Mouse (Mus musculus) G1E (cell line): ENCODE data around the gene Cdh15. TPM values are rescaled to one million over a fixed set of nuclear protein-coding genes. Genes with fewer than 3 reads are reported as not detected.

ENCODE experiments used
- ATAC-seq: 2 replicates; pipeline ENCODE4 v1.8.0; 2016; ENCODE audit warnings: mild to moderate bottlenecking; ENCODE audit not compliant: insufficient number of reproducible peaks, poor library complexity, low FRiP score, severe bottlenecking; ENCODE audit errors: extremely low read depth
- DNase-seq: peaks from one replicate; pipeline ENCODE4 v3.0.0; 2012; ENCODE audit warnings: low spot score
- H3K27me3 ChIP-seq: 2 replicates; pipeline ENCODE4 v1.6.1; 2012; ENCODE audit warnings: mild to moderate bottlenecking, low read length, inconsistent platforms; ENCODE audit not compliant: insufficient read depth
- H3K36me3 ChIP-seq: replicated peaks from 2 replicates; pipeline ENCODE3; 2012; ENCODE audit warnings: mild to moderate bottlenecking, inconsistent platforms
- H3K4me1 ChIP-seq: 2 replicates; pipeline ENCODE4 v1.6.1; 2012; ENCODE audit warnings: low read depth, low read length, inconsistent platforms, mixed read lengths; ENCODE audit not compliant: insufficient read depth
- H3K4me3 ChIP-seq: 2 replicates; pipeline ENCODE4 v1.5.1; 2012; ENCODE audit warnings: low read depth, mild to moderate bottlenecking, inconsistent platforms, low read length, moderate library complexity, mixed read lengths
- H3K9me3 ChIP-seq: replicated peaks from 2 replicates; pipeline ENCODE4 v1.6.1; 2012; ENCODE audit warnings: inconsistent platforms
- CTCF ChIP-seq: IDR thresholded peaks from 2 replicates; pipeline ENCODE4 v1.5.1; 2012; ENCODE audit warnings: low read depth, low read length, inconsistent platforms, mixed read lengths
- GATA1 ChIP-seq: IDR thresholded peaks from 2 replicates; pipeline ENCODE4 v1.6.1; 2012; ENCODE audit warnings: borderline replicate concordance, low read length, inconsistent platforms, mixed read lengths
- GATA2 ChIP-seq: IDR thresholded peaks from 2 replicates; pipeline ENCODE4 v1.6.1; 2012; ENCODE audit warnings: low read depth, low read length, inconsistent platforms, borderline replicate concordance
- POLR2AphosphoS5 ChIP-seq: IDR thresholded peaks from 2 replicates; pipeline ENCODE4 v1.6.1; 2012; ENCODE audit warnings: low read depth, low read length, inconsistent platforms; ENCODE audit not compliant: insufficient replicate concordance
- TAL1 ChIP-seq: conservative IDR thresholded peaks from 2 replicates; pipeline ENCODE4 v1.6.1; 2012; ENCODE audit warnings: low read depth, low read length, inconsistent platforms, mixed read lengths
- polyA plus RNA-seq: library from polyadenylated mRNA; stranded (reverse); fragments of >175 nt; gene quantifications from 2 replicates; pipeline ENCODE4 v1.2.3, GENCODE M21; 2012
- total RNA-seq, 2 experiments: library from RNA; stranded (forward) in 1 of 2; stranded (reverse) in 1 of 2; fragments of 200-1000 nt in 1 of 2; fragments of >200 nt in 1 of 2; fragmentation: Nextera tagmentation in 1 of 2; gene quantifications; 2 replicates each; pipeline ENCODE4 v1.2.3; 2014 to 2017

Cdh15 gene
- total and polyA plus RNA-seq, 3 experiments = not detected

- Histone ChIP-seq H3K4me3 (no peak overlapping the region), H3K4me1 (peaks cover 5% of the 10 kb centered on the region; the same call in 1 of the 2 replicates), H3K9me3 (no peaks in the 10 kb centered on the region), H3K27me3 (peaks cover 81% of the 10 kb centered on the region), H3K36me3 (no peaks in the 10 kb centered on the region)
- TF ChIP-seq GATA1 (no peak), GATA2 (no peak), TAL1 (no peak)
- ATAC-seq = no peak
- DNase-seq = no peak
These were observed 8.5 kb downstream of the Cdh15 start for GRCm38 (mm10) chr8:122856288-122856687.

- DNase-seq = no peak
- Histone ChIP-seq H3K36me3 (no peaks in the 10 kb centered on the region), H3K27me3 (peaks cover 71% of the 10 kb centered on the region), H3K9me3 (no peaks in the 10 kb centered on the region), H3K4me1 (peaks cover 8% of the 10 kb centered on the region; the same call in 1 of the 2 replicates), H3K4me3 (no peak overlapping the region)
- no peak for ATAC-seq
- TF ChIP-seq POLR2AphosphoS5 (no peak), CTCF (no peak), GATA1 (no peak), GATA2 (no peak), TAL1 (no peak)
These were observed 12.1 kb downstream of the Cdh15 start for GRCm38 (mm10) chr8:122859843-122860242.

- TF ChIP-seq POLR2AphosphoS5 = no peak
- no peak overlapping the region for H3K4me3 ChIP-seq
- H3K4me1 ChIP-seq = peaks cover 29% of the 10 kb centered on the region
- peaks cover 75% of the 10 kb centered on the region for H3K27me3 ChIP-seq
- ATAC-seq (no peak), DNase-seq (no peak)
- no peaks in the 10 kb centered on the region for H3K36me3 ChIP-seq
- no peaks in the 10 kb centered on the region for H3K9me3 ChIP-seq
These were observed 17.0 kb downstream of the Cdh15 start for GRCm38 (mm10) chr8:122864719-122865129.

DNA sequence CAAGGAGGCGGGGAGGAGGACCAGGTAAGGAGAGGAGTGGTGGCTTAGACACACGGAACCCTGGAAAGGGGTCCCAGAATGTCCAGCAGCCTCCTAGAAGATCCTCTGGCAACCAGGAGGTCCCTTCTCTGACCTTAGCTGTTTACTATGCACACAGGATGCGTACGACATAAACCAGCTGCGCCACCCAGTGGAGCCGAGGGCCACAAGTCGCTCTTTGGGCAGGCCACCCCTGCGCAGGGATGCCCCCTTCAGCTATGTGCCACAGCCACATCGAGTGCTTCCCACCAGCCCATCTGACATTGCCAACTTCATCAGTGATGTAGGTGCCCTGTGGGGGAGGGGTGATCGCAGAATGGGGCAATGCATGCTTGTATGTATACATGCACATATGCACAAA is 17.7 kb downstream of the Cdh15 start:
- ATAC-seq (no peak), DNase-seq (no peak)
- Histone ChIP-seq H3K4me3 (no peak overlapping the region), H3K36me3 (no peaks in the 10 kb centered on the region), H3K4me1 (peaks cover 33% of the 10 kb centered on the region), H3K27me3 (peaks cover 70% of the 10 kb centered on the region), H3K9me3 (no peaks in the 10 kb centered on the region)
- TF ChIP-seq POLR2AphosphoS5 (no peak), GATA1 (no peak), CTCF (no peak), TAL1 (no peak), GATA2 (no peak)

- Histone ChIP-seq H3K4me1 (peaks cover 37% of the 10 kb centered on the region), H3K4me3 (no peak overlapping the region), H3K9me3 (no peaks in the 10 kb centered on the region), H3K27me3 (peaks cover 62% of the 10 kb centered on the region), H3K36me3 (no peaks in the 10 kb centered on the region)
- no peak for TF ChIP-seq GATA1
- TF ChIP-seq TAL1 = no peak
- no peak for TF ChIP-seq POLR2AphosphoS5
- no peak for TF ChIP-seq GATA2
- no peak for TF ChIP-seq CTCF
- DNase-seq (no peak), ATAC-seq (no peak)
These were observed 18.5 kb downstream of the Cdh15 start for GRCm38 (mm10) chr8:122866231-122866630.

GRCm38 (mm10) chr8:122867982-122868381 is 20.2 kb downstream of the Cdh15 start:
- ATAC-seq (no peak), DNase-seq (no peak)
- Histone ChIP-seq H3K27me3 (peaks cover 57% of the 10 kb centered on the region), H3K36me3 (no peaks in the 10 kb centered on the region), H3K4me1 (peaks cover 48% of the 10 kb centered on the region), H3K4me3 (no peak overlapping the region), H3K9me3 (no peaks in the 10 kb centered on the region)
- TF ChIP-seq CTCF (no peak), GATA1 (no peak), GATA2 (no peak), TAL1 (no peak), POLR2AphosphoS5 (no peak)

DNA sequence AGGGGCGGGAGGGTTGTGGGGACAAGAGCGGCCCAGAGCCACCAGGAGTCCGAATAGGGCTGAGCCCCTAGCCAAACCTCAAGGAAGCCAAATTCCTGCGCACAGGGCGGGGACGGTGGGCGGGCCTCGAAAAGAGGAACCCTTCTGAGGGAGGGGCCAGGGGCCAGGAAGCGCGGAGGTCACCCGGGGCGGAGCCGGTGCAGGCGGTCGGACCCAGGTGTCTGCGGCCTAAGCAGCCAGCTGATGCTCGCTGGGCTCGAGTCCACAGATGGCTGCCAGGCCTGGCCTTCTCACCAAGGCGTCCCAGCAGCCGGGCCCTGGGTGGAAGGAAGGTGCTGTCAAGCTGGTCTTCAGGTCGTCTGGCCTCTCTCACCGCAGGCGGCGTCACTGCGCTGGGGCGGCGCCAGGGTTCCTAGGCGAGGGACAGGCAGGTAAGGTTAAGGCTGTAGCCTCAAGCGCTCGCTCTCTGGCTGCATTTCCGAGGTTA is 22.7 kb downstream of the Cdh15 start:
- Histone ChIP-seq H3K4me1 (peaks cover 41% of the 10 kb centered on the region), H3K4me3 (peak overlapping the region; percentile 69; the same call in 1 of the 2 replicates), H3K9me3 (no peaks in the 10 kb centered on the region), H3K36me3 (no peaks in the 10 kb centered on the region), H3K27me3 (peaks cover 53% of the 10 kb centered on the region)
- ATAC-seq (no peak; the same call in 1 of the 2 replicates), DNase-seq (peak; percentile 80)
- TF ChIP-seq POLR2AphosphoS5 = no peak
- no peak for TF ChIP-seq GATA2
